Mouse (Mus musculus) small intestine, adult 2 months (tissue): ENCODE data around the gene Snrnp27. TPM values are rescaled to one million over a fixed set of nuclear protein-coding genes. Genes with fewer than 3 reads are reported as not detected.

ENCODE experiments used
- H3K27ac ChIP-seq: fragments of 200-500 bp; 2 replicates; pipeline ENCODE4 v1.5.1; 2012; ENCODE audit warnings: low read depth, low read length, control low read depth, inconsistent platforms; ENCODE audit not compliant: insufficient read depth
- H3K27me3 ChIP-seq: fragments of 200-500 bp; 2 replicates; pipeline ENCODE4 v1.6.1; 2012; ENCODE audit warnings: mild to moderate bottlenecking, moderate library complexity, low read length, inconsistent platforms; ENCODE audit not compliant: control insufficient read depth, insufficient read depth
- H3K36me3 ChIP-seq: fragments of 200-500 bp; 2 replicates; pipeline ENCODE4 v1.6.1; 2012; ENCODE audit warnings: mild to moderate bottlenecking, low read length, control low read depth, inconsistent platforms; ENCODE audit not compliant: control insufficient read depth, insufficient read depth
- H3K4me1 ChIP-seq: fragments of 200-500 bp; 2 replicates; pipeline ENCODE4 v1.6.1; 2012; ENCODE audit warnings: low read length, inconsistent platforms, mixed read lengths; ENCODE audit not compliant: control insufficient read depth, insufficient read depth, insufficient read length
- H3K4me3 ChIP-seq: fragments of 200-500 bp; 2 replicates; pipeline ENCODE4 v1.5.1; 2012; ENCODE audit warnings: low read depth, mild to moderate bottlenecking, control low read depth, inconsistent platforms, low read length, moderate library complexity
- CTCF ChIP-seq: fragments of 200-500 bp; IDR thresholded peaks from 2 replicates; pipeline ENCODE4 v1.5.1; 2012; ENCODE audit warnings: low read depth, mild to moderate bottlenecking, control low read depth, inconsistent platforms, low read length, moderate library complexity, mixed read lengths; ENCODE audit not compliant: insufficient replicate concordance, insufficient read length; ENCODE audit errors: extremely low read depth
- POLR2A ChIP-seq: fragments of 200-500 bp; IDR thresholded peaks from 2 replicates; pipeline ENCODE4 v1.6.1; 2012; ENCODE audit warnings: low read depth, mild to moderate bottlenecking, control low read depth, inconsistent platforms, low read length, moderate library complexity
- WGBS: fragments of 180-500 bp; shearing (Covaris S2); methylation state at CpG from one replicate; pipeline ENCODE4 v1.1.7; 2018; 5-methylcytosine and 5-hydroxymethylcytosine counted together
- polyA plus RNA-seq: library from polyadenylated mRNA; depleted of rRNA; stranded (reverse); fragments of >200 nt; gene quantifications from 2 replicates; pipeline ENCODE4 v1.2.3, GENCODE M21; 2012

Snrnp27 gene
- polyA plus RNA-seq, 1 experiment: 3.9 TPM

- H3K27ac ChIP-seq: no peak overlapping the region
- 80% methylated on average over 9 of the region's 9 CpGs for WGBS
- H3K4me3 ChIP-seq: no peak overlapping the region
- no peak for TF ChIP-seq CTCF
- no peak for TF ChIP-seq POLR2A
- H3K27me3 ChIP-seq: no peaks in the 10 kb centered on the region
- H3K4me1 ChIP-seq: peaks cover 7% of the 10 kb centered on the region
- peaks cover 44% of the 10 kb centered on the region for H3K36me3 ChIP-seq
Observed at GRCm38 (mm10) chr6:86702577-86702976, 18.3 kb upstream of the Snrnp27 start.

- Histone ChIP-seq H3K4me1 (peaks cover 7% of the 10 kb centered on the region), H3K27ac (no peak overlapping the region; the same call in 1 of the 2 replicates), H3K4me3 (no peak overlapping the region), H3K27me3 (no peaks in the 10 kb centered on the region), H3K36me3 (peaks cover 43% of the 10 kb centered on the region)
- no peak for TF ChIP-seq CTCF
- no peak for TF ChIP-seq POLR2A
- 33% methylated on average over 6 of the region's 6 CpGs for WGBS
Observed at GRCm38 (mm10) chr6:86697903-86698302, 13.6 kb upstream of the Snrnp27 start.

GRCm38 (mm10) chr6:86696213-86696612 is 11.9 kb upstream of the Snrnp27 start:
- Histone ChIP-seq H3K4me1 (peaks cover 5% of the 10 kb centered on the region), H3K4me3 (no peak overlapping the region), H3K27me3 (no peaks in the 10 kb centered on the region), H3K27ac (no peak overlapping the region), H3K36me3 (peaks cover 45% of the 10 kb centered on the region)
- no peak for TF ChIP-seq CTCF
- no peak for TF ChIP-seq POLR2A
- 86% methylated on average over 10 of the region's 10 CpGs for WGBS

- Histone ChIP-seq H3K4me3 (no peak overlapping the region), H3K27ac (no peak overlapping the region), H3K4me1 (peaks cover 5% of the 10 kb centered on the region), H3K36me3 (peaks cover 41% of the 10 kb centered on the region), H3K27me3 (no peaks in the 10 kb centered on the region)
- TF ChIP-seq CTCF: peak; percentile 63; the same call in 1 of the 2 replicates
- TF ChIP-seq POLR2A: no peak
Observed at GRCm38 (mm10) chr6:86694465-86694864, 10.1 kb upstream of the Snrnp27 start.

GRCm38 (mm10) chr6:86689671-86690070 is 5.3 kb upstream of the Snrnp27 start:
- H3K27ac ChIP-seq: no peak overlapping the region
- no peaks in the 10 kb centered on the region for H3K27me3 ChIP-seq
- H3K4me3 ChIP-seq: no peak overlapping the region
- peaks cover 27% of the 10 kb centered on the region for H3K36me3 ChIP-seq
- no peak for TF ChIP-seq CTCF
- TF ChIP-seq POLR2A: no peak
- no peaks in the 10 kb centered on the region for H3K4me1 ChIP-seq
- WGBS: 97% methylated on average over 3 of the region's 3 CpGs

DNA sequence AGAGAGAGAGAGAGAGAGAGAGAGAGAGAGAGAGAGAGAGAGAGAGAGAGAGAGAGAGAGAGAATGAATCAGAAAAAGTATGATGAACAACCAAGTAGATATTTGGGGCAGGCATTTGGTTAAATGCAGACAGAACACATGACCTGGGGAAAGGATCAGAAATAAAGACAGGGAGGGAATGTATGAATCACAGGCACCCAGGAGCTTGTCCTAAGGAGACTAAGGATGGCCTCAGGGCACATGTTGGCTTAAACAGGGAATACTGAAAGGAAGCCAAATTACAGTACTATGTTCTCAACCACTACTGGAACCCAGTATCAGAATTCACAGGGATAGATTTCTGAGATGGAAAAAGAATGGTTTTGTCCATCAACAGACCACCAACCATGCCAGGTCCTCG is 2.6 kb upstream of the Snrnp27 start:
- Histone ChIP-seq H3K27me3 (no peaks in the 10 kb centered on the region), H3K4me1 (no peaks in the 10 kb centered on the region), H3K36me3 (peaks cover 17% of the 10 kb centered on the region), H3K27ac (no peak overlapping the region), H3K4me3 (no peak overlapping the region)
- TF ChIP-seq POLR2A: no peak
- no peak for TF ChIP-seq CTCF
- 73% methylated on average over 1 of the region's 1 CpGs for WGBS

DNA sequence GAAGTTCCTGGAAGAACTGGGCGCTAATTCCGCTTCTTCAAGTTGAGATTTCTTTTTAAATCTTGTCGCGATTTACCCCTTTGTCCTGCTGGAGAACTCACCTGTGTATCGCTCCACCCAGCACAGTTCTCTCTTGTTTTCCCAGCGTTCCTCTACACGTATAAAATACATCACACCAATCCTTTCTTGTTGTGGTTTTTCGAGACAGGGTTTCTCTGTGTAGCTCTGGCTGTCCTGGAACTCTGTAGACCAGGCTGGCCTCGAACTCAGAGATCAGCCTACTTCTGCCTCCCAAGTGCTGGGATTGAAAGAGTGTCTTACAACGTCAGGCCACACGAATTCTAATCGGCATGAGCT is 311 bp upstream of the Snrnp27 start:
- no peaks in the 10 kb centered on the region for H3K27me3 ChIP-seq
- TF ChIP-seq POLR2A (no peak), CTCF (no peak)
- H3K36me3 ChIP-seq: peaks cover 18% of the 10 kb centered on the region
- 34% methylated on average over 12 of the region's 12 CpGs for WGBS
- H3K27ac ChIP-seq: peak overlapping the region; percentile 46; the same call in 1 of the 2 replicates
- no peaks in the 10 kb centered on the region for H3K4me1 ChIP-seq
- H3K4me3 ChIP-seq: peak overlapping the region; percentile 89

- Histone ChIP-seq H3K4me3 (no peak overlapping the region), H3K4me1 (no peaks in the 10 kb centered on the region; the same call in 1 of the 2 replicates), H3K36me3 (peaks cover 36% of the 10 kb centered on the region), H3K27ac (no peak overlapping the region), H3K27me3 (no peaks in the 10 kb centered on the region)
- WGBS: 83% methylated on average over 3 of the region's 3 CpGs
- TF ChIP-seq POLR2A (no peak), CTCF (no peak)
Observed at GRCm38 (mm10) chr6:86681289-86681688, 3.0 kb downstream of the Snrnp27 start.
